Mouse (Mus musculus) small intestine, adult 2 months (tissue): ENCODE measurements around the gene Plxnc1.

Experiments
- CTCF ChIP-seq: fragments of 200-500 bp; IDR thresholded peaks from 2 replicates; pipeline ENCODE4 v1.5.1; 2012; ENCODE audit warnings: low read depth, mild to moderate bottlenecking, control low read depth, inconsistent platforms, low read length, moderate library complexity, mixed read lengths; ENCODE audit not compliant: insufficient replicate concordance, insufficient read length; ENCODE audit errors: extremely low read depth
- POLR2A ChIP-seq: fragments of 200-500 bp; IDR thresholded peaks from 2 replicates; pipeline ENCODE4 v1.6.1; 2012; ENCODE audit warnings: low read depth, mild to moderate bottlenecking, control low read depth, inconsistent platforms, low read length, moderate library complexity

- TF ChIP-seq POLR2A (no peak), CTCF (no peak)
These were observed 9.4 kb downstream of the Plxnc1 start for GRCm38 (mm10) chr10:94935270-94935669.
